Mouse (Mus musculus): Measurements from ENCODE around the gene Cxcl14. TPM values are rescaled to one million over a fixed set of nuclear protein-coding genes. Genes with fewer than 3 reads are reported as not detected.

The Cxcl14 gene
- polyA plus RNA-seq, 1 experiment from 2014 or later = 21.0 TPM

GRCm38 (mm10) chr13:56283321-56283720 lies 13.0 kb downstream of the Cxcl14 start:
- Histone ChIP-seq H3K4me3 (ENCODE audit: low read depth, low read length) (no peak overlapping the region), H3K4me2 (ENCODE audit: low read length) (no peak overlapping the region), H3K36me3 (ENCODE audit: control insufficient read depth, insufficient read depth, low read length) (no peaks in the 10 kb centered on the region), H3K9me3 (replicated peaks; ENCODE audit: control insufficient read depth, low read length, poor library complexity, severe bottlenecking) (no peaks in the 10 kb centered on the region), H3K27me3 (ENCODE audit: control insufficient read depth, insufficient read depth, low read depth, low read length) (peaks cover 2% of the 10 kb centered on the region), H3K9ac (ENCODE audit: low read depth, low read length) (no peak overlapping the region), H3K27ac (ENCODE audit: low read length) (no peak overlapping the region), H3K4me1 (ENCODE audit: control insufficient read depth, insufficient read depth, low read length) (no peaks in the 10 kb centered on the region)
- no peak for ATAC-seq
- WGBS = 85% methylated on average over 13 of the region's 13 CpGs

- Histone ChIP-seq H3K4me2 (ENCODE audit: low read length) (no peak overlapping the region), H3K4me3 (ENCODE audit: low read depth, low read length) (no peak overlapping the region), H3K4me1 (ENCODE audit: control insufficient read depth, insufficient read depth, low read length) (no peaks in the 10 kb centered on the region), H3K27me3 (ENCODE audit: control insufficient read depth, insufficient read depth, low read depth, low read length) (peaks cover 2% of the 10 kb centered on the region), H3K9me3 (replicated peaks; ENCODE audit: control insufficient read depth, low read length, poor library complexity, severe bottlenecking) (no peaks in the 10 kb centered on the region), H3K9ac (ENCODE audit: low read depth, low read length) (no peak overlapping the region), H3K27ac (ENCODE audit: low read length) (no peak overlapping the region), H3K36me3 (ENCODE audit: control insufficient read depth, insufficient read depth, low read length) (no peaks in the 10 kb centered on the region)
- WGBS = 77% methylated on average over 6 of the region's 6 CpGs
- no peak for ATAC-seq
Observed at GRCm38 (mm10) chr13:56280356-56280755, 16.0 kb downstream of the Cxcl14 start.

GRCm38 (mm10) chr13:56279439-56279838 lies 16.9 kb downstream of the Cxcl14 start:
- H3K4me2 ChIP-seq (ENCODE audit: low read length) = no peak overlapping the region
- no peaks in the 10 kb centered on the region for H3K36me3 ChIP-seq (ENCODE audit: control insufficient read depth, insufficient read depth, low read length)
- 22% methylated on average over 8 of the region's 8 CpGs for WGBS
- H3K9ac ChIP-seq (ENCODE audit: low read depth, low read length) = no peak overlapping the region
- peak; percentile 86 for ATAC-seq
- H3K27ac ChIP-seq (ENCODE audit: low read length) = no peak overlapping the region
- H3K4me3 ChIP-seq (ENCODE audit: low read depth, low read length) = no peak overlapping the region
- no peaks in the 10 kb centered on the region for H3K4me1 ChIP-seq (ENCODE audit: control insufficient read depth, insufficient read depth, low read length)
- H3K9me3 ChIP-seq (replicated peaks; ENCODE audit: control insufficient read depth, low read length, poor library complexity, severe bottlenecking) = no peaks in the 10 kb centered on the region
- H3K27me3 ChIP-seq (ENCODE audit: control insufficient read depth, insufficient read depth, low read depth, low read length) = no peaks in the 10 kb centered on the region; the same call in 1 of the 2 replicates

- Histone ChIP-seq H3K9ac (ENCODE audit: low read depth, low read length) (no peak overlapping the region), H3K36me3 (ENCODE audit: control insufficient read depth, insufficient read depth, low read length) (no peaks in the 10 kb centered on the region), H3K27me3 (ENCODE audit: control insufficient read depth, insufficient read depth, low read depth, low read length) (no peaks in the 10 kb centered on the region), H3K27ac (ENCODE audit: low read length) (no peak overlapping the region), H3K4me1 (ENCODE audit: control insufficient read depth, insufficient read depth, low read length) (no peaks in the 10 kb centered on the region), H3K9me3 (replicated peaks; ENCODE audit: control insufficient read depth, low read length, poor library complexity, severe bottlenecking) (0 out of 2 replicates have a peak, but pooled peaks cover 3% of the 10 kb centered on the region), H3K4me3 (ENCODE audit: low read depth, low read length) (no peak overlapping the region), H3K4me2 (ENCODE audit: low read length) (no peak overlapping the region)
- 60% methylated on average over 2 of the region's 2 CpGs for WGBS
- ATAC-seq = no peak
Observed at GRCm38 (mm10) chr13:56275171-56275570, 21.2 kb downstream of the Cxcl14 start.

- Histone ChIP-seq H3K27ac (ENCODE audit: low read length) (no peak overlapping the region), H3K4me1 (ENCODE audit: control insufficient read depth, insufficient read depth, low read length) (no peaks in the 10 kb centered on the region), H3K9ac (ENCODE audit: low read depth, low read length) (no peak overlapping the region), H3K4me3 (ENCODE audit: low read depth, low read length) (no peak overlapping the region), H3K27me3 (ENCODE audit: control insufficient read depth, insufficient read depth, low read depth, low read length) (no peaks in the 10 kb centered on the region), H3K4me2 (ENCODE audit: low read length) (no peak overlapping the region), H3K36me3 (ENCODE audit: control insufficient read depth, insufficient read depth, low read length) (no peaks in the 10 kb centered on the region), H3K9me3 (replicated peaks; ENCODE audit: control insufficient read depth, low read length, poor library complexity, severe bottlenecking) (0 out of 2 replicates have a peak, but pooled peaks cover 3% of the 10 kb centered on the region)
- no peak for ATAC-seq
- WGBS = 50% methylated on average over 13 of the region's 13 CpGs
Observed at GRCm38 (mm10) chr13:56270124-56270523, 26.2 kb downstream of the Cxcl14 start.

- Histone ChIP-seq H3K9ac (ENCODE audit: low read depth, low read length) (no peak overlapping the region), H3K4me2 (ENCODE audit: low read length) (no peak overlapping the region), H3K27me3 (ENCODE audit: control insufficient read depth, insufficient read depth, low read depth, low read length) (peaks cover under 1% of the 10 kb centered on the region; the same call in 1 of the 2 replicates), H3K4me3 (ENCODE audit: low read depth, low read length) (no peak overlapping the region), H3K36me3 (ENCODE audit: control insufficient read depth, insufficient read depth, low read length) (no peaks in the 10 kb centered on the region), H3K9me3 (replicated peaks; ENCODE audit: control insufficient read depth, low read length, poor library complexity, severe bottlenecking) (no peaks in the 10 kb centered on the region), H3K27ac (ENCODE audit: low read length) (no peak overlapping the region), H3K4me1 (ENCODE audit: control insufficient read depth, insufficient read depth, low read length) (no peaks in the 10 kb centered on the region)
- WGBS = 75% methylated on average over 4 of the region's 4 CpGs
- ATAC-seq = no peak
Observed at GRCm38 (mm10) chr13:56267396-56267795, 29.0 kb downstream of the Cxcl14 start.

- Histone ChIP-seq H3K36me3 (ENCODE audit: control insufficient read depth, insufficient read depth, low read length) (no peaks in the 10 kb centered on the region), H3K4me3 (ENCODE audit: low read depth, low read length) (no peak overlapping the region), H3K27ac (ENCODE audit: low read length) (no peak overlapping the region), H3K27me3 (ENCODE audit: control insufficient read depth, insufficient read depth, low read depth, low read length) (peaks cover 9% of the 10 kb centered on the region), H3K9ac (ENCODE audit: low read depth, low read length) (no peak overlapping the region), H3K9me3 (replicated peaks; ENCODE audit: control insufficient read depth, low read length, poor library complexity, severe bottlenecking) (no peaks in the 10 kb centered on the region), H3K4me2 (ENCODE audit: low read length) (no peak overlapping the region), H3K4me1 (ENCODE audit: control insufficient read depth, insufficient read depth, low read length) (no peaks in the 10 kb centered on the region)
- 32% methylated on average over 8 of the region's 8 CpGs for WGBS
- ATAC-seq = no peak
Observed at GRCm38 (mm10) chr13:56266435-56266834, 29.9 kb downstream of the Cxcl14 start.

GRCm38 (mm10) chr13:56265661-56266060 lies 30.7 kb downstream of the Cxcl14 start:
- Histone ChIP-seq H3K9ac (ENCODE audit: low read depth, low read length) (no peak overlapping the region), H3K4me2 (ENCODE audit: low read length) (no peak overlapping the region), H3K4me3 (ENCODE audit: low read depth, low read length) (no peak overlapping the region), H3K9me3 (replicated peaks; ENCODE audit: control insufficient read depth, low read length, poor library complexity, severe bottlenecking) (no peaks in the 10 kb centered on the region), H3K4me1 (ENCODE audit: control insufficient read depth, insufficient read depth, low read length) (no peaks in the 10 kb centered on the region), H3K27ac (ENCODE audit: low read length) (no peak overlapping the region), H3K27me3 (ENCODE audit: control insufficient read depth, insufficient read depth, low read depth, low read length) (peaks cover 15% of the 10 kb centered on the region), H3K36me3 (ENCODE audit: control insufficient read depth, insufficient read depth, low read length) (no peaks in the 10 kb centered on the region)
- ATAC-seq = no peak
- 68% methylated on average over 5 of the region's 5 CpGs for WGBS

- Histone ChIP-seq H3K27ac (ENCODE audit: low read length) (no peak overlapping the region), H3K4me3 (ENCODE audit: low read depth, low read length) (no peak overlapping the region), H3K9ac (ENCODE audit: low read depth, low read length) (no peak overlapping the region), H3K27me3 (ENCODE audit: control insufficient read depth, insufficient read depth, low read depth, low read length) (peaks cover 22% of the 10 kb centered on the region), H3K4me2 (ENCODE audit: low read length) (no peak overlapping the region), H3K9me3 (replicated peaks; ENCODE audit: control insufficient read depth, low read length, poor library complexity, severe bottlenecking) (no peaks in the 10 kb centered on the region), H3K36me3 (ENCODE audit: control insufficient read depth, insufficient read depth, low read length) (no peaks in the 10 kb centered on the region), H3K4me1 (ENCODE audit: control insufficient read depth, insufficient read depth, low read length) (peaks cover 10% of the 10 kb centered on the region)
- no peak for ATAC-seq
- 76% methylated on average over 4 of the region's 4 CpGs for WGBS
Observed at GRCm38 (mm10) chr13:56262269-56262668, 34.1 kb downstream of the Cxcl14 start.

All from midbrain, embryonic 16.5 days (tissue).